Mouse (Mus musculus) mammary gland, adult 2 months (tissue): ENCODE data around the gene Nup210. TPM values are rescaled to one million over a fixed set of nuclear protein-coding genes. Genes with fewer than 3 reads are reported as not detected.

Experiments
- polyA plus RNA-seq: library from polyadenylated mRNA; depleted of rRNA; stranded (reverse); fragments of >200 nt; gene quantifications from 2 replicates; pipeline ENCODE4 v1.2.3, GENCODE M21; 2012; ENCODE audit warnings: low replicate concordance; rRNA removed

Gene Nup210
- polyA plus RNA-seq = 28.8 and 83.0 TPM in 2 replicates

GRCm38 (mm10) chr6:91116244-91117145 is at the start of gene Nup210:
Gene Nup210 (minus strand): TSS chr6:91116829.

DNA sequence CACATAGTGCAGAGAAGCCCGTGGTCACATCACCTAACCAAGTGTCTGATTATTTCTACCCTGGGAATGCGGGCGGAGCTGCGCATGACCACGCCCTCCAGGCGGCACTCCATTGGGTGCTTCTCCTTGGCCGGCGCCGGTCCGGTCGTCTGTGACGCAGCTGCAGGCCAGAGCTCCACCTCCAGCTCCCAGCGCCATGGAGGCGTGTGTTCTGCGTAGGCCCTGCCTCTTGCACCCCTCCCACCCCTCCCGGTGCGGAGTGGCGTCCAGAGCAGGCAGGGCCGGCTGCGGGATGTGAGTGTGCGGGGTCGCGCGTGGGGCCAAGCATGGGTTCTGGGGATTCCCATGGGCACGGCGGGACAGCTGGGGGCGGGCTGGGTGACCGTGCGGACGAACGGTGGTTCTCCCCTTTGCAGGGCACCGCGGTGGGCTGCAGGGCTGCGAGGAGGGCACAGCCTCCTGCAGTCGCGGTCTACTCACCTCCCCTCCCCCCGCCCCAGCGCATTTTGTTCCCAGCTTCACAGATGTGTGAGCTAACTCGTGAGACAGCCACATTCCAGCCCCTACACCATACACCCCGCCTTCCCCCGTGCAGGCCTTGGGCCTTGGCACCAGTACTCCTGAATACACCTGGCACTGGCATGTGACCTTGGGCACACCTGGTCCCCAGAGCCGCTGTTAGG is 40.1 kb upstream of the Nup210 start, which contains the start of gene Hdac11:
Gene Hdac11, plus strand, starts transcription at position 112 of the 683 bp plus-strand sequence.

GRCm38 (mm10) chr6:90988648-90989317 is 127.8 kb downstream of the Nup210 start, which contains the start of gene Iqsec1:
Gene Iqsec1 (minus strand): TSS chr6:90988685.

Other genes starting within 250 kb of the Nup210 start
- gene Iqsec1, start 128.1 kb downstream of the Nup210 start, polyA plus RNA-seq = 136 and 374 TPM in 2 replicates
- gene Hdac11, start 39.8 kb upstream of the Nup210 start, polyA plus RNA-seq = 39.8 and 49.6 TPM in 2 replicates
- gene Fbln2, start 95.6 kb upstream of the Nup210 start, polyA plus RNA-seq = 175 and 196 TPM in 2 replicates